Mouse (Mus musculus): ENCODE data around the gene Fez2. TPM values are rescaled to one million over a fixed set of nuclear protein-coding genes. Genes with fewer than 3 reads are reported as not detected.

Gene Fez2
- polyA plus RNA-seq, 1 experiment from 2014 or later, result 38.5 TPM

GRCm38 (mm10) chr17:78347111-78347801 is 70.7 kb downstream of the Fez2 start:
- peaks cover 57% of the 10 kb centered on the region for H3K36me3 ChIP-seq
- WGBS, result 93% methylated on average over 17 of the region's 17 CpGs
- no peaks in the 10 kb centered on the region for H3K9me3 ChIP-seq
- no peak overlapping the region for H3K9ac ChIP-seq (replicated peaks)
- H3K4me3 ChIP-seq (replicated peaks), result no peak overlapping the region
- no peak overlapping the region for H3K27ac ChIP-seq
- H3K27me3 ChIP-seq, result no peaks in the 10 kb centered on the region
- peaks cover 14% of the 10 kb centered on the region; the same call in 1 of the 2 replicates for H3K4me1 ChIP-seq (replicated peaks)
- ATAC-seq (ENCODE audit: insufficient number of reproducible peaks, insufficient read depth, low FRiP score, low TSS enrichment, low read depth), result no peak
- no peak overlapping the region for H3K4me2 ChIP-seq

- Histone ChIP-seq H3K4me2 (no peak overlapping the region), H3K9ac (replicated peaks) (no peak overlapping the region), H3K9me3 (no peaks in the 10 kb centered on the region), H3K4me3 (replicated peaks) (no peak overlapping the region), H3K27me3 (no peaks in the 10 kb centered on the region), H3K36me3 (peaks cover 31% of the 10 kb centered on the region), H3K27ac (no peak overlapping the region), H3K4me1 (replicated peaks) (0 out of 2 replicates have a peak, but pooled peaks cover 8% of the 10 kb centered on the region)
- 96% methylated on average over 3 of the region's 3 CpGs for WGBS
- no peak for ATAC-seq (ENCODE audit: insufficient number of reproducible peaks, insufficient read depth, low FRiP score, low TSS enrichment, low read depth)
These were observed 74.3 kb downstream of the Fez2 start for GRCm38 (mm10) chr17:78343688-78344087.

- no peak for ATAC-seq (ENCODE audit: insufficient number of reproducible peaks, insufficient read depth, low FRiP score, low TSS enrichment, low read depth)
These were observed 82.7 kb downstream of the Fez2 start for GRCm38 (mm10) chr17:78335250-78335649.

GRCm38 (mm10) chr17:78333275-78333674 is 84.7 kb downstream of the Fez2 start:
- Histone ChIP-seq H3K4me2 (no peak overlapping the region), H3K27ac (no peak overlapping the region), H3K4me1 (replicated peaks) (peaks cover 3% of the 10 kb centered on the region; the same call in 1 of the 2 replicates), H3K4me3 (replicated peaks) (no peak overlapping the region), H3K9me3 (no peaks in the 10 kb centered on the region), H3K9ac (replicated peaks) (no peak overlapping the region), H3K36me3 (peaks cover 33% of the 10 kb centered on the region), H3K27me3 (no peaks in the 10 kb centered on the region)
- no peak for ATAC-seq (ENCODE audit: insufficient number of reproducible peaks, insufficient read depth, low FRiP score, low TSS enrichment, low read depth)
- WGBS, result 91% methylated on average over 10 of the region's 10 CpGs

More at GRCm38 (mm10) chr17:78335250-78335649, 82.7 kb downstream of the Fez2 start:
- Histone ChIP-seq H3K36me3 (peaks cover 37% of the 10 kb centered on the region), H3K27me3 (no peaks in the 10 kb centered on the region), H3K27ac (no peak overlapping the region), H3K4me2 (no peak overlapping the region), H3K9ac (replicated peaks) (no peak overlapping the region), H3K9me3 (no peaks in the 10 kb centered on the region), H3K4me1 (replicated peaks) (peaks cover 7% of the 10 kb centered on the region; the same call in 1 of the 2 replicates), H3K4me3 (replicated peaks) (no peak overlapping the region)
- 90% methylated on average over 8 of the region's 8 CpGs for WGBS

- no peak overlapping the region for H3K4me3 ChIP-seq (replicated peaks)
- no peaks in the 10 kb centered on the region for H3K9me3 ChIP-seq
- no peak overlapping the region for H3K9ac ChIP-seq (replicated peaks)
- H3K27me3 ChIP-seq, result no peaks in the 10 kb centered on the region
- 91% methylated on average over 8 of the region's 8 CpGs for WGBS
- no peak for ATAC-seq (ENCODE audit: insufficient number of reproducible peaks, insufficient read depth, low FRiP score, low TSS enrichment, low read depth)
- H3K4me1 ChIP-seq (replicated peaks), result no peaks in the 10 kb centered on the region
- H3K27ac ChIP-seq, result no peak overlapping the region
- H3K36me3 ChIP-seq, result peaks cover 26% of the 10 kb centered on the region; the same call in 1 of the 2 replicates
- H3K4me2 ChIP-seq, result no peak overlapping the region
These were observed 86.5 kb downstream of the Fez2 start for GRCm38 (mm10) chr17:78331438-78331837.

GRCm38 (mm10) chr17:78328287-78328686 is 89.7 kb downstream of the Fez2 start:
- 8% methylated on average over 3 of the region's 3 CpGs for WGBS
- H3K9me3 ChIP-seq, result no peaks in the 10 kb centered on the region
- no peaks in the 10 kb centered on the region for H3K27me3 ChIP-seq

GRCm38 (mm10) chr17:78327187-78327586 is 90.8 kb downstream of the Fez2 start:
- ATAC-seq (ENCODE audit: insufficient number of reproducible peaks, insufficient read depth, low FRiP score, low TSS enrichment, low read depth), result no peak
- no peak overlapping the region for H3K9ac ChIP-seq (replicated peaks)
- H3K27ac ChIP-seq, result no peak overlapping the region
- peaks cover 8% of the 10 kb centered on the region for H3K4me1 ChIP-seq (replicated peaks)
- no peaks in the 10 kb centered on the region for H3K27me3 ChIP-seq
- no peak overlapping the region for H3K4me2 ChIP-seq
- peaks cover 18% of the 10 kb centered on the region; the same call in 1 of the 2 replicates for H3K36me3 ChIP-seq
- H3K4me3 ChIP-seq (replicated peaks), result no peak overlapping the region
- 68% methylated on average over 4 of the region's 4 CpGs for WGBS
- H3K9me3 ChIP-seq, result no peaks in the 10 kb centered on the region

More at GRCm38 (mm10) chr17:78328287-78328686, 89.7 kb downstream of the Fez2 start:
- Histone ChIP-seq H3K36me3 (peaks cover 18% of the 10 kb centered on the region; the same call in 1 of the 2 replicates), H3K27ac (no peak overlapping the region), H3K4me1 (replicated peaks) (no peaks in the 10 kb centered on the region), H3K4me2 (no peak overlapping the region), H3K9ac (replicated peaks) (no peak overlapping the region), H3K4me3 (replicated peaks) (no peak overlapping the region)
- ATAC-seq (ENCODE audit: insufficient number of reproducible peaks, insufficient read depth, low FRiP score, low TSS enrichment, low read depth), result no peak

GRCm38 (mm10) chr17:78326381-78326780 is 91.6 kb downstream of the Fez2 start:
- WGBS, result 80% methylated on average over 2 of the region's 2 CpGs
- no peak overlapping the region for H3K4me3 ChIP-seq (replicated peaks)
- ATAC-seq (ENCODE audit: insufficient number of reproducible peaks, insufficient read depth, low FRiP score, low TSS enrichment, low read depth), result no peak

GRCm38 (mm10) chr17:78325761-78326332 is 92.1 kb downstream of the Fez2 start:
- H3K4me1 ChIP-seq (replicated peaks), result peaks cover 9% of the 10 kb centered on the region
- no peak overlapping the region for H3K9ac ChIP-seq (replicated peaks)
- H3K27me3 ChIP-seq, result no peaks in the 10 kb centered on the region
- H3K36me3 ChIP-seq, result peaks cover 18% of the 10 kb centered on the region; the same call in 1 of the 2 replicates
- WGBS, result 84% methylated on average over 7 of the region's 7 CpGs
- H3K27ac ChIP-seq, result no peak overlapping the region
- H3K4me2 ChIP-seq, result no peak overlapping the region
- H3K9me3 ChIP-seq, result no peaks in the 10 kb centered on the region
- ATAC-seq (ENCODE audit: insufficient number of reproducible peaks, insufficient read depth, low FRiP score, low TSS enrichment, low read depth), result no peak
- H3K4me3 ChIP-seq (replicated peaks), result no peak overlapping the region

More at GRCm38 (mm10) chr17:78326381-78326780, 91.6 kb downstream of the Fez2 start:
- Histone ChIP-seq H3K36me3 (peaks cover 18% of the 10 kb centered on the region; the same call in 1 of the 2 replicates), H3K27me3 (no peaks in the 10 kb centered on the region), H3K9me3 (no peaks in the 10 kb centered on the region), H3K4me2 (no peak overlapping the region), H3K27ac (no peak overlapping the region), H3K4me1 (replicated peaks) (peaks cover 9% of the 10 kb centered on the region), H3K9ac (replicated peaks) (no peak overlapping the region)

- peaks cover 9% of the 10 kb centered on the region for H3K4me1 ChIP-seq (replicated peaks)
- no peaks in the 10 kb centered on the region for H3K9me3 ChIP-seq
- H3K27me3 ChIP-seq, result no peaks in the 10 kb centered on the region
- no peak overlapping the region for H3K27ac ChIP-seq
- H3K9ac ChIP-seq (replicated peaks), result no peak overlapping the region
- 66% methylated on average over 18 of the region's 18 CpGs for WGBS
- no peak overlapping the region for H3K4me2 ChIP-seq
- H3K4me3 ChIP-seq (replicated peaks), result no peak overlapping the region
- peaks cover 26% of the 10 kb centered on the region for H3K36me3 ChIP-seq
- no peak for ATAC-seq (ENCODE audit: insufficient number of reproducible peaks, insufficient read depth, low FRiP score, low TSS enrichment, low read depth)
These were observed 95.3 kb downstream of the Fez2 start for GRCm38 (mm10) chr17:78322369-78323335.

All from limb, embryonic 12.5 days (tissue).